Mouse (Mus musculus) MEL (cell line): ENCODE measurements around the gene Otud1. TPM values are rescaled to one million over a fixed set of nuclear protein-coding genes. Genes with fewer than 3 reads are reported as not detected.

Experiments used
- DNase-seq: peaks from one replicate; pipeline ENCODE4 v3.0.0; 2011; ENCODE audit warnings: low read depth, low spot score
- H3K27ac ChIP-seq: 2 replicates; pipeline ENCODE4 v1.5.1; 2012; ENCODE audit warnings: low read depth, mild to moderate bottlenecking, control low read depth, low read length, moderate library complexity; ENCODE audit not compliant: control insufficient read depth
- H3K27me3 ChIP-seq, 2 experiments: fragments of 150-350 bp in 1 of 2; sonication (generic) in 1 of 2; 2 replicates each; pipeline ENCODE4 v1.6.1; 2012; ENCODE audit warnings: low read length in 2 of 2, mild to moderate bottlenecking in 2 of 2, improper control_type of control experiment in 1 of 2, moderate library complexity in 1 of 2; ENCODE audit not compliant: insufficient read depth in 2 of 2, control insufficient read depth in 1 of 2
- H3K36me3 ChIP-seq, 2 experiments: 2 replicates each; pipeline ENCODE4 v1.6.1; 2012 to 2014; ENCODE audit warnings: low read length in 2 of 2, improper control_type of control experiment in 1 of 2, inconsistent platforms in 1 of 2, mild to moderate bottlenecking in 1 of 2; ENCODE audit not compliant: insufficient read depth in 2 of 2, control insufficient read depth in 1 of 2
- H3K4me1 ChIP-seq, 2 experiments: fragments of 150-350 bp in 1 of 2; sonication (generic) in 1 of 2; 2 replicates each; pipeline ENCODE4 v1.6.1; 2012; ENCODE audit warnings: low read length in 2 of 2, improper control_type of control experiment in 1 of 2, mild to moderate bottlenecking in 1 of 2; ENCODE audit not compliant: insufficient read depth in 2 of 2, control insufficient read depth in 1 of 2
- H3K4me3 ChIP-seq, 2 experiments: fragments of 150-350 bp in 1 of 2; sonication (generic) in 1 of 2; 2 replicates each; pipeline ENCODE4 v1.5.1; 2012; ENCODE audit warnings: low read depth in 2 of 2, low read length in 2 of 2, mild to moderate bottlenecking in 2 of 2, moderate library complexity in 2 of 2, control low read depth in 1 of 2, improper control_type of control experiment in 1 of 2; ENCODE audit not compliant: control insufficient read depth in 1 of 2, insufficient read depth in 1 of 2
- H3K79me2 ChIP-seq: 2 replicates; pipeline ENCODE4 v1.6.1; 2012; ENCODE audit warnings: mild to moderate bottlenecking, low read length, moderate library complexity; ENCODE audit not compliant: control insufficient read depth, poor library complexity, insufficient read depth
- H3K9ac ChIP-seq: 2 replicates; pipeline ENCODE4 v1.6.1; 2012; ENCODE audit warnings: low read depth, mild to moderate bottlenecking, control low read depth, low read length, moderate library complexity; ENCODE audit not compliant: control insufficient read depth, poor library complexity, severe bottlenecking
- H3K9me3 ChIP-seq: fragments of 150-350 bp; sonication (generic); replicated peaks from 2 replicates; pipeline ENCODE4 v1.6.1; 2012; ENCODE audit warnings: mild to moderate bottlenecking, low read length, improper control_type of control experiment, moderate library complexity; ENCODE audit not compliant: insufficient read depth
- BHLHE40 ChIP-seq: IDR thresholded peaks from 2 replicates; pipeline ENCODE4 v1.6.1; 2012; ENCODE audit warnings: low read depth, mild to moderate bottlenecking, inconsistent platforms, low read length, improper control_type of control experiment, borderline replicate concordance
- CTCF ChIP-seq, 3 experiments: IDR thresholded peaks in 2 of 3; conservative IDR thresholded peaks in 1 of 3; 2 replicates each; pipeline ENCODE4 v1.5.1; 2011 to 2012; ENCODE audit warnings: low read length in 3 of 3, low read depth in 2 of 3, mild to moderate bottlenecking in 2 of 3, improper control_type of control experiment in 1 of 3, inconsistent platforms in 1 of 3, mixed read lengths in 1 of 3, moderate library complexity in 1 of 3; ENCODE audit not compliant: control insufficient read depth in 1 of 3, insufficient read depth in 1 of 3, poor library complexity in 1 of 3, severe bottlenecking in 1 of 3
- ELF1 ChIP-seq: IDR thresholded peaks from 2 replicates; pipeline ENCODE4 v1.6.1; 2014; ENCODE audit warnings: low read depth, mild to moderate bottlenecking, inconsistent platforms, low read length, improper control_type of control experiment, moderate library complexity
- EP300 ChIP-seq, 2 experiments: IDR thresholded peaks; 2 replicates each; pipeline ENCODE4 v1.6.1; 2011; ENCODE audit warnings: improper control_type of control experiment in 2 of 2, low read length in 2 of 2, low read depth in 1 of 2, mild to moderate bottlenecking in 1 of 2
- GABPA ChIP-seq: IDR thresholded peaks from 2 replicates; pipeline ENCODE4 v1.6.1; 2012; ENCODE audit warnings: low read depth, mild to moderate bottlenecking, inconsistent platforms, low read length, improper control_type of control experiment, moderate library complexity
- JUND ChIP-seq: IDR thresholded peaks from 2 replicates; pipeline ENCODE4 v1.6.1; 2011; ENCODE audit warnings: low read depth, mild to moderate bottlenecking, improper control_type of control experiment, low read length
- MAFK ChIP-seq: IDR thresholded peaks from 2 replicates; pipeline ENCODE4 v1.6.1; 2011; ENCODE audit warnings: low read depth, mild to moderate bottlenecking, low read length, improper control_type of control experiment, borderline replicate concordance
- MAZ ChIP-seq: IDR thresholded peaks from 2 replicates; pipeline ENCODE4 v1.6.1; 2012; ENCODE audit warnings: low read depth, mild to moderate bottlenecking, inconsistent platforms, low read length, improper control_type of control experiment
- NRF1 ChIP-seq: IDR thresholded peaks from 2 replicates; pipeline ENCODE4 v1.6.1; 2014; ENCODE audit warnings: low read depth, mild to moderate bottlenecking, inconsistent platforms, low read length, improper control_type of control experiment, moderate library complexity; ENCODE audit not compliant: poor library complexity, insufficient read depth, severe bottlenecking
- POLR2A ChIP-seq, 2 experiments: IDR thresholded peaks; 2 replicates each; pipeline ENCODE4 v1.6.1; 2011 to 2012; ENCODE audit warnings: low read length in 2 of 2, mild to moderate bottlenecking in 2 of 2, control low read depth in 1 of 2, improper control_type of control experiment in 1 of 2, low read depth in 1 of 2, moderate library complexity in 1 of 2; ENCODE audit not compliant: control insufficient read depth in 1 of 2, insufficient read depth in 1 of 2, poor library complexity in 1 of 2
- POLR2AphosphoS5 ChIP-seq: IDR thresholded peaks from 2 replicates; pipeline ENCODE4 v1.6.1; 2012; ENCODE audit warnings: low read depth, borderline replicate concordance, mild to moderate bottlenecking, inconsistent platforms, low read length, moderate library complexity, mixed read lengths
- RAD21 ChIP-seq: IDR thresholded peaks from 2 replicates; pipeline ENCODE4 v1.6.1; 2011; ENCODE audit warnings: mild to moderate bottlenecking, low read depth, low read length, improper control_type of control experiment
- RCOR1 ChIP-seq: IDR thresholded peaks from 2 replicates; pipeline ENCODE4 v1.6.1; 2012; ENCODE audit warnings: low read depth, mild to moderate bottlenecking, inconsistent platforms, low read length, improper control_type of control experiment
- TCF12 ChIP-seq: IDR thresholded peaks from 2 replicates; pipeline ENCODE4 v1.6.1; 2014; ENCODE audit warnings: low read depth, mild to moderate bottlenecking, inconsistent platforms, low read length, improper control_type of control experiment, moderate library complexity
- UBTF ChIP-seq: IDR thresholded peaks from 2 replicates; pipeline ENCODE4 v1.6.1; 2012; ENCODE audit warnings: low read depth, mild to moderate bottlenecking, inconsistent platforms, low read length, improper control_type of control experiment, moderate library complexity, borderline replicate concordance; ENCODE audit not compliant: insufficient read depth
- USF1 ChIP-seq: IDR thresholded peaks from 2 replicates; pipeline ENCODE4 v1.6.1; 2014; ENCODE audit warnings: low read depth, mild to moderate bottlenecking, inconsistent platforms, low read length, improper control_type of control experiment, moderate library complexity
- USF2 ChIP-seq, 2 experiments: IDR thresholded peaks; 2 replicates each; pipeline ENCODE4 v1.6.1; 2011 to 2012; ENCODE audit warnings: improper control_type of control experiment in 2 of 2, low read length in 2 of 2, borderline replicate concordance in 1 of 2, inconsistent platforms in 1 of 2, low read depth in 1 of 2, mild to moderate bottlenecking in 1 of 2; ENCODE audit not compliant: insufficient read depth in 1 of 2
- ZC3H11A ChIP-seq: IDR thresholded peaks from 2 replicates; pipeline ENCODE4 v1.6.1; 2012; ENCODE audit warnings: low read depth, mild to moderate bottlenecking, inconsistent platforms, low read length, improper control_type of control experiment
- ZKSCAN1 ChIP-seq: IDR thresholded peaks from 2 replicates; pipeline ENCODE4 v1.6.1; 2012; ENCODE audit warnings: low read depth, mild to moderate bottlenecking, inconsistent platforms, low read length, improper control_type of control experiment, moderate library complexity
- polyA plus RNA-seq, 2 experiments: library from polyadenylated mRNA; stranded (reverse) in 1 of 2; unstranded in 1 of 2; fragments of >175 nt in 1 of 2; fragments of >200 nt in 1 of 2; gene quantifications; 2 replicates each; pipeline versions ENCODE4 v1.2.1 to v1.2.4; 2012; ENCODE audit warnings: low replicate concordance in 2 of 2, low read depth in 1 of 2; ENCODE audit not compliant: insufficient read length in 2 of 2, insufficient read depth in 1 of 2, missing spikeins in 1 of 2
- total RNA-seq: library from RNA; depleted of rRNA; stranded (reverse); fragments of 300-350 nt; gene quantifications from 2 replicates; pipeline ENCODE4 v1.2.3, GENCODE M21; 2012

Gene Otud1
- total and polyA plus RNA-seq, 3 experiments: 0.27 to 0.45 TPM; not detected in 1

GRCm38 (mm10) chr2:19685489-19686147 is 28.1 kb downstream of the Otud1 start:
- no peak for TF ChIP-seq GABPA
- TF ChIP-seq TCF12: no peak
- no peak for TF ChIP-seq RCOR1
- TF ChIP-seq MAFK: no peak
- TF ChIP-seq ELF1: no peak
- no peak for TF ChIP-seq MAZ
- no peak for TF ChIP-seq USF2 (IDR thresholded peaks at IDR 0.05; ENCODE audit: borderline replicate concordance in 1 of 2, insufficient read depth in 1 of 2, low read depth in 1 of 2, low read length in 2 of 2)
- TF ChIP-seq USF1: no peak
- no peak for TF ChIP-seq JUND
- no peak for TF ChIP-seq UBTF
- no peak for TF ChIP-seq POLR2AphosphoS5
- TF ChIP-seq ZC3H11A: no peak
- no peak for TF ChIP-seq RAD21
- no peak for TF ChIP-seq NRF1
- TF ChIP-seq ZKSCAN1: no peak
- no peak for TF ChIP-seq POLR2A (IDR thresholded peaks at IDR 0.05; ENCODE audit: control insufficient read depth in 1 of 2, insufficient read depth in 1 of 2, low read depth in 1 of 2, low read length in 2 of 2, poor library complexity in 1 of 2)
- no peak for TF ChIP-seq CTCF (IDR thresholded peaks at IDR 0.05 in 2 of 3, conservative IDR thresholded peaks at IDR 0.05 in 1 of 3; ENCODE audit: control insufficient read depth in 1 of 3, insufficient read depth in 1 of 3, low read depth in 2 of 3, low read length in 3 of 3, poor library complexity in 1 of 3, severe bottlenecking in 1 of 3)
- TF ChIP-seq BHLHE40: no peak
- no peak for TF ChIP-seq EP300 (IDR thresholded peaks at IDR 0.05; ENCODE audit: low read depth in 1 of 2, low read length in 2 of 2)
- H3K9ac ChIP-seq: no peak overlapping the region

More at GRCm38 (mm10) chr2:19685489-19686147, 28.1 kb downstream of the Otud1 start:
- no peaks in the 10 kb centered on the region for H3K27me3 ChIP-seq
- H3K9me3 ChIP-seq: no peaks in the 10 kb centered on the region
- H3K27ac ChIP-seq: no peak overlapping the region
- no peak overlapping the region for H3K4me3 ChIP-seq
- H3K36me3 ChIP-seq: peaks cover 0 to 3% of the 10 kb centered on the region in 2 experiments; a peak in 2 of 4 replicates
- no peaks in the 10 kb centered on the region for H3K79me2 ChIP-seq
- no peak for DNase-seq
- H3K4me1 ChIP-seq: peaks cover 0 to 4% of the 10 kb centered on the region in 2 experiments; a peak in 2 of 4 replicates
